Mouse (Mus musculus): ENCODE measurements around the gene Rbks. TPM values are rescaled to one million over a fixed set of nuclear protein-coding genes. Genes with fewer than 3 reads are reported as not detected.

Gene Rbks
- polyA plus RNA-seq, 1 experiment = 4.1 TPM

- WGBS = 61% methylated on average over 2 of the region's 2 CpGs
- Histone ChIP-seq H3K4me1 (ENCODE audit: control insufficient read depth, insufficient read depth, low read length) (no peaks in the 10 kb centered on the region), H3K4me3 (replicated peaks; ENCODE audit: extremely low read depth, low read depth, low read length) (no peak overlapping the region)
- no peak for DNase-seq
- no peak for TF ChIP-seq POLR2A (IDR thresholded peaks at IDR 0.05; ENCODE audit: borderline replicate concordance, extremely low read depth, low read depth, low read length)
- no peak for TF ChIP-seq CTCF (IDR thresholded peaks at IDR 0.05; ENCODE audit: insufficient read depth, low read length)
Observed at GRCm38 (mm10) chr5:31686040-31686439, 11.4 kb downstream of the Rbks start.

- WGBS = 71% methylated on average over 1 of the region's 1 CpGs
- TF ChIP-seq CTCF (IDR thresholded peaks at IDR 0.05; ENCODE audit: insufficient read depth, low read length) (no peak), POLR2A (IDR thresholded peaks at IDR 0.05; ENCODE audit: borderline replicate concordance, extremely low read depth, low read depth, low read length) (no peak)
- Histone ChIP-seq H3K4me1 (ENCODE audit: control insufficient read depth, insufficient read depth, low read length) (no peaks in the 10 kb centered on the region), H3K4me3 (replicated peaks; ENCODE audit: extremely low read depth, low read depth, low read length) (no peak overlapping the region)
- no peak for DNase-seq
Observed at GRCm38 (mm10) chr5:31682305-31682704, 15.1 kb downstream of the Rbks start.

GRCm38 (mm10) chr5:31680183-31680582 lies 17.2 kb downstream of the Rbks start:
- DNase-seq = no peak
- no peak for TF ChIP-seq POLR2A (IDR thresholded peaks at IDR 0.05; ENCODE audit: borderline replicate concordance, extremely low read depth, low read depth, low read length)
- TF ChIP-seq CTCF (IDR thresholded peaks at IDR 0.05; ENCODE audit: insufficient read depth, low read length) = no peak
- 78% methylated on average over 4 of the region's 4 CpGs for WGBS

GRCm38 (mm10) chr5:31678000-31678399 lies 19.4 kb downstream of the Rbks start:
- Histone ChIP-seq H3K4me3 (replicated peaks; ENCODE audit: extremely low read depth, low read depth, low read length) (no peak overlapping the region), H3K4me1 (ENCODE audit: control insufficient read depth, insufficient read depth, low read length) (no peaks in the 10 kb centered on the region)

More at GRCm38 (mm10) chr5:31680183-31680582, 17.2 kb downstream of the Rbks start:
- Histone ChIP-seq H3K4me1 (ENCODE audit: control insufficient read depth, insufficient read depth, low read length) (no peaks in the 10 kb centered on the region), H3K4me3 (replicated peaks; ENCODE audit: extremely low read depth, low read depth, low read length) (no peak overlapping the region)

GRCm38 (mm10) chr5:31673431-31673830 lies 24.0 kb downstream of the Rbks start:
- Histone ChIP-seq H3K4me1 (ENCODE audit: control insufficient read depth, insufficient read depth, low read length) (no peaks in the 10 kb centered on the region), H3K4me3 (replicated peaks; ENCODE audit: extremely low read depth, low read depth, low read length) (no peak overlapping the region)
- 46% methylated on average over 2 of the region's 2 CpGs for WGBS
- DNase-seq = no peak
- TF ChIP-seq POLR2A (IDR thresholded peaks at IDR 0.05; ENCODE audit: borderline replicate concordance, extremely low read depth, low read depth, low read length) (no peak), CTCF (IDR thresholded peaks at IDR 0.05; ENCODE audit: insufficient read depth, low read length) (no peak)

More at GRCm38 (mm10) chr5:31678000-31678399, 19.4 kb downstream of the Rbks start:
- no peak for DNase-seq
- WGBS = 81% methylated on average over 1 of the region's 1 CpGs
- TF ChIP-seq CTCF (IDR thresholded peaks at IDR 0.05; ENCODE audit: insufficient read depth, low read length) (no peak), POLR2A (IDR thresholded peaks at IDR 0.05; ENCODE audit: borderline replicate concordance, extremely low read depth, low read depth, low read length) (no peak)

- 66% methylated on average over 2 of the region's 2 CpGs for whole genome bisulfite sequencing
- no peaks in the 10 kb centered on the region for H3K4me1 ChIP-seq (ENCODE audit: control insufficient read depth, insufficient read depth, low read length)
- no peak for DNase-seq
- H3K4me3 ChIP-seq (replicated peaks; ENCODE audit: extremely low read depth, low read depth, low read length) = no peak overlapping the region
- TF ChIP-seq POLR2A (IDR thresholded peaks at IDR 0.05; ENCODE audit: borderline replicate concordance, extremely low read depth, low read depth, low read length) (no peak), CTCF (IDR thresholded peaks at IDR 0.05; ENCODE audit: insufficient read depth, low read length) (no peak)
Observed at GRCm38 (mm10) chr5:31671137-31671536, 26.3 kb downstream of the Rbks start.

GRCm38 (mm10) chr5:31669984-31670383 lies 27.4 kb downstream of the Rbks start:
- DNase-seq = no peak
- WGBS = 58% methylated on average over 5 of the region's 5 CpGs
- TF ChIP-seq CTCF (IDR thresholded peaks at IDR 0.05; ENCODE audit: insufficient read depth, low read length) (no peak), POLR2A (IDR thresholded peaks at IDR 0.05; ENCODE audit: borderline replicate concordance, extremely low read depth, low read depth, low read length) (no peak)
- Histone ChIP-seq H3K4me3 (replicated peaks; ENCODE audit: extremely low read depth, low read depth, low read length) (no peak overlapping the region), H3K4me1 (ENCODE audit: control insufficient read depth, insufficient read depth, low read length) (no peaks in the 10 kb centered on the region)

- DNase-seq = no peak
- WGBS = 91% methylated on average over 13 of the region's 13 CpGs
- Histone ChIP-seq H3K4me1 (ENCODE audit: control insufficient read depth, insufficient read depth, low read length) (no peaks in the 10 kb centered on the region), H3K4me3 (replicated peaks; ENCODE audit: extremely low read depth, low read depth, low read length) (no peak overlapping the region)
- TF ChIP-seq CTCF (IDR thresholded peaks at IDR 0.05; ENCODE audit: insufficient read depth, low read length) (no peak), POLR2A (IDR thresholded peaks at IDR 0.05; ENCODE audit: borderline replicate concordance, extremely low read depth, low read depth, low read length) (no peak)
Observed at GRCm38 (mm10) chr5:31668325-31668968, 29.0 kb downstream of the Rbks start.

- DNase-seq = no peak
- TF ChIP-seq CTCF (IDR thresholded peaks at IDR 0.05; ENCODE audit: insufficient read depth, low read length) (no peak), POLR2A (IDR thresholded peaks at IDR 0.05; ENCODE audit: borderline replicate concordance, extremely low read depth, low read depth, low read length) (no peak)
- no peaks in the 10 kb centered on the region for H3K4me1 ChIP-seq (ENCODE audit: control insufficient read depth, insufficient read depth, low read length)
- no peak overlapping the region for H3K4me3 ChIP-seq (replicated peaks; ENCODE audit: extremely low read depth, low read depth, low read length)
- WGBS = 26% methylated on average over 1 of the region's 1 CpGs
Observed at GRCm38 (mm10) chr5:31666176-31666575, 31.3 kb downstream of the Rbks start.

- 90% methylated on average over 1 of the region's 1 CpGs for WGBS
- no peak for DNase-seq
Observed at GRCm38 (mm10) chr5:31655688-31656190, 41.7 kb downstream of the Rbks start.

More at GRCm38 (mm10) chr5:31655688-31656190, 41.7 kb downstream of the Rbks start:
- Histone ChIP-seq H3K4me1 (ENCODE audit: control insufficient read depth, insufficient read depth, low read length) (no peaks in the 10 kb centered on the region), H3K4me3 (replicated peaks; ENCODE audit: extremely low read depth, low read depth, low read length) (no peak overlapping the region)
- TF ChIP-seq CTCF (IDR thresholded peaks at IDR 0.05; ENCODE audit: insufficient read depth, low read length) = no peak
- TF ChIP-seq POLR2A (IDR thresholded peaks at IDR 0.05; ENCODE audit: borderline replicate concordance, extremely low read depth, low read depth, low read length) = no peak
